Mouse (Mus musculus): ENCODE data around the gene Ints1. TPM values are rescaled to one million over a fixed set of nuclear protein-coding genes. Genes with fewer than 3 reads are reported as not detected.
A peak's percentile ranks its signal among the peaks of the same experiment; 100 is the strongest.

Gene Ints1
- polyA plus RNA-seq, 1 experiment: 15.5 TPM

GRCm38 (mm10) chr5:139724336-139725116, 50.9 kb downstream of the Ints1 start:
- no peak overlapping the region for H3K4me3 ChIP-seq (ENCODE audit: insufficient read depth, low read depth, low read length)
- H3K27ac ChIP-seq (replicated peaks; ENCODE audit: low read depth, low read length): 0 out of 2 replicates have a peak overlapping the region, but pooled peaks have one; percentile 10
- H3K4me1 ChIP-seq (ENCODE audit: control insufficient read depth, insufficient read depth, insufficient read length, low read length): peaks cover 21% of the 10 kb centered on the region

- Histone ChIP-seq H3K4me1 (ENCODE audit: control insufficient read depth, insufficient read depth, insufficient read length, low read length) (peaks cover 21% of the 10 kb centered on the region), H3K4me3 (ENCODE audit: insufficient read depth, low read depth, low read length) (no peak overlapping the region), H3K27ac (replicated peaks; ENCODE audit: low read depth, low read length) (no peak overlapping the region)
Measured at GRCm38 (mm10) chr5:139723113-139723512, 52.4 kb downstream of the Ints1 start.

GRCm38 (mm10) chr5:139722709-139723108, 52.8 kb downstream of the Ints1 start:
- H3K4me1 ChIP-seq (ENCODE audit: control insufficient read depth, insufficient read depth, insufficient read length, low read length): peaks cover 21% of the 10 kb centered on the region
- no peak overlapping the region for H3K27ac ChIP-seq (replicated peaks; ENCODE audit: low read depth, low read length)
- H3K4me3 ChIP-seq (ENCODE audit: insufficient read depth, low read depth, low read length): no peak overlapping the region

- Histone ChIP-seq H3K27ac (replicated peaks; ENCODE audit: low read depth, low read length) (no peak overlapping the region), H3K4me3 (ENCODE audit: insufficient read depth, low read depth, low read length) (no peak overlapping the region), H3K4me1 (ENCODE audit: control insufficient read depth, insufficient read depth, insufficient read length, low read length) (peaks cover 8% of the 10 kb centered on the region; the same call in 1 of the 2 replicates)
Measured at GRCm38 (mm10) chr5:139718949-139719348, 56.5 kb downstream of the Ints1 start.

GRCm38 (mm10) chr5:139718540-139718939, 56.9 kb downstream of the Ints1 start:
- H3K27ac ChIP-seq (replicated peaks; ENCODE audit: low read depth, low read length): no peak overlapping the region
- peaks cover 7% of the 10 kb centered on the region; the same call in 1 of the 2 replicates for H3K4me1 ChIP-seq (ENCODE audit: control insufficient read depth, insufficient read depth, insufficient read length, low read length)
- H3K4me3 ChIP-seq (ENCODE audit: insufficient read depth, low read depth, low read length): no peak overlapping the region

- Histone ChIP-seq H3K4me1 (ENCODE audit: control insufficient read depth, insufficient read depth, insufficient read length, low read length) (no peaks in the 10 kb centered on the region), H3K4me3 (ENCODE audit: insufficient read depth, low read depth, low read length) (no peak overlapping the region), H3K27ac (replicated peaks; ENCODE audit: low read depth, low read length) (no peak overlapping the region)
Measured at GRCm38 (mm10) chr5:139717723-139718122, 57.8 kb downstream of the Ints1 start.

GRCm38 (mm10) chr5:139706496-139706895, 69.0 kb downstream of the Ints1 start:
- H3K4me3 ChIP-seq (ENCODE audit: insufficient read depth, low read depth, low read length): no peak overlapping the region
- H3K27ac ChIP-seq (replicated peaks; ENCODE audit: low read depth, low read length): no peak overlapping the region
- peaks cover 2% of the 10 kb centered on the region; the same call in 1 of the 2 replicates for H3K4me1 ChIP-seq (ENCODE audit: control insufficient read depth, insufficient read depth, insufficient read length, low read length)

- Histone ChIP-seq H3K4me1 (ENCODE audit: control insufficient read depth, insufficient read depth, insufficient read length, low read length) (peaks cover 2% of the 10 kb centered on the region; the same call in 1 of the 2 replicates), H3K4me3 (ENCODE audit: insufficient read depth, low read depth, low read length) (no peak overlapping the region), H3K27ac (replicated peaks; ENCODE audit: low read depth, low read length) (no peak overlapping the region)
Measured at GRCm38 (mm10) chr5:139702905-139703304, 72.6 kb downstream of the Ints1 start.

- no peak overlapping the region for H3K27ac ChIP-seq (replicated peaks; ENCODE audit: low read depth, low read length)
- H3K4me1 ChIP-seq (ENCODE audit: control insufficient read depth, insufficient read depth, insufficient read length, low read length): peaks cover 2% of the 10 kb centered on the region; the same call in 1 of the 2 replicates
- H3K4me3 ChIP-seq (ENCODE audit: insufficient read depth, low read depth, low read length): no peak overlapping the region
Measured at GRCm38 (mm10) chr5:139702236-139702635, 73.2 kb downstream of the Ints1 start.

Other genes with a start within 250 kb of the Ints1 start
- not detected in 2 replicates for gene Uncx, start 232.2 kb downstream of the Ints1 start, polyA plus RNA-seq (2012; ENCODE audit: insufficient read depth, insufficient read length, missing spikeins)
- 0.46 and 0.75 TPM in 2 replicates for gene Micall2, start 39.3 kb downstream of the Ints1 start, polyA plus RNA-seq (2012; ENCODE audit: insufficient read depth, insufficient read length, missing spikeins)
- 7.7 and 8.7 TPM in 2 replicates for gene Mafk, start 15.8 kb upstream of the Ints1 start, polyA plus RNA-seq (2012; ENCODE audit: insufficient read depth, insufficient read length, missing spikeins)
- gene Tmem184a, start 44.2 kb upstream of the Ints1 start, polyA plus RNA-seq (2012; ENCODE audit: insufficient read depth, insufficient read length, missing spikeins): 2.1 TPM in 1 of 2 replicates, not detected in the other
- not detected in 2 replicates for gene Gm26938, start 50.7 kb upstream of the Ints1 start, polyA plus RNA-seq (2012; ENCODE audit: insufficient read depth, insufficient read length, missing spikeins)
- 17.8 and 20.9 TPM in 2 replicates for gene Psmg3, start 51.2 kb upstream of the Ints1 start, polyA plus RNA-seq (2012; ENCODE audit: insufficient read depth, insufficient read length, missing spikeins)
- gene Elfn1, start 132.3 kb upstream of the Ints1 start, polyA plus RNA-seq (2012; ENCODE audit: insufficient read depth, insufficient read length, missing spikeins): 0.29 TPM in 1 of 2 replicates, not detected in the other

All from brown adipose tissue, adult 24 weeks (tissue).